Mouse (Mus musculus) liver, postnatal 0 days (tissue): ENCODE results near the gene Spice1.

Source experiments
- CTCF ChIP-seq: sonication (generic); IDR thresholded peaks from 2 replicates; pipeline ENCODE4 v1.5.1; 2016; ENCODE audit warnings: antibody characterized with exemption, low read depth
- EP300 ChIP-seq: IDR thresholded peaks from 2 replicates; pipeline ENCODE4 v1.6.1; 2016; ENCODE audit warnings: antibody characterized with exemption, low read depth, mild to moderate bottlenecking

- TF ChIP-seq EP300, result no peak
- no peak for TF ChIP-seq CTCF
Observed at GRCm38 (mm10) chr16:44421735-44422134, 74.8 kb downstream of the Spice1 start.
